Mouse (Mus musculus) lung, embryonic 16.5 days (tissue): ENCODE data around the gene Arhgef25. TPM values are rescaled to one million over a fixed set of nuclear protein-coding genes. Genes with fewer than 3 reads are reported as not detected.

Experiments
- ATAC-seq: fragments of 200-750 bp; cut with Nextera tagmentation; 2 replicates; pipeline ENCODE4 v1.8.0; 2017; ENCODE audit warnings: low read depth, mild to moderate bottlenecking, moderate library complexity
- H3K27ac ChIP-seq: fragments of 300-500 bp; sonication (generic); 2 replicates; pipeline ENCODE4 v1.5.1; 2014; ENCODE audit warnings: mild to moderate bottlenecking, control low read depth, low read length
- H3K27me3 ChIP-seq: fragments of 300-500 bp; sonication (generic); 2 replicates; pipeline ENCODE4 v1.6.1; 2014; ENCODE audit warnings: low read depth, low read length, mixed read lengths; ENCODE audit not compliant: control insufficient read depth, insufficient read depth
- H3K36me3 ChIP-seq: fragments of 300-500 bp; sonication (generic); 2 replicates; pipeline ENCODE4 v1.6.1; 2014; ENCODE audit warnings: low read length; ENCODE audit not compliant: control insufficient read depth, insufficient read depth
- H3K4me1 ChIP-seq: fragments of 300-500 bp; sonication (generic); replicated peaks from 2 replicates; pipeline ENCODE4 v1.6.1; 2014; ENCODE audit warnings: low read length, mixed read lengths; ENCODE audit not compliant: control insufficient read depth, insufficient read depth
- H3K4me2 ChIP-seq: fragments of 300-500 bp; sonication (generic); 2 replicates; pipeline ENCODE4 v1.6.1; 2014; ENCODE audit warnings: low read depth, low read length, control low read depth
- H3K4me3 ChIP-seq: fragments of 300-500 bp; sonication (generic); 2 replicates; pipeline ENCODE4 v1.5.1; 2014; ENCODE audit warnings: mild to moderate bottlenecking, low read length, control low read depth
- H3K9ac ChIP-seq: fragments of 300-500 bp; sonication (generic); 2 replicates; pipeline ENCODE4 v1.6.1; 2014; ENCODE audit warnings: low read length, control low read depth
- H3K9me3 ChIP-seq: fragments of 300-500 bp; sonication (generic); 2 replicates; pipeline ENCODE4 v1.6.1; 2016; ENCODE audit warnings: low read length; ENCODE audit not compliant: control insufficient read depth
- WGBS: fragments of 180-500 bp; shearing (Covaris S2); extraction: QIAGEN DNeasy Blood & Tissue Kit; methylation state at CpG from one replicate; pipeline ENCODE4 v1.1.7; 2014; 5-methylcytosine and 5-hydroxymethylcytosine counted together
- polyA plus RNA-seq: library from polyadenylated mRNA; unstranded; fragments of >200 nt; fragmentation: Nextera tagmentation; extraction: Ambion mirVana; gene quantifications from 2 replicates; pipeline ENCODE4 v1.2.1, GENCODE M21; 2015

Arhgef25 gene
- polyA plus RNA-seq, result 60.3 and 65.0 TPM in 2 replicates

- peaks cover 10% of the 10 kb centered on the region for H3K36me3 ChIP-seq
- peak within 1 kb of the TSS; percentile 94 for H3K4me2 ChIP-seq
- peak within 1 kb of the TSS; percentile 67 for H3K4me3 ChIP-seq
- peaks cover 35% of the 10 kb centered on the region for H3K4me1 ChIP-seq
- peak within 1 kb of the TSS; percentile 93 for H3K27ac ChIP-seq
- ATAC-seq, result peak; percentile 66
- WGBS, result 2% methylated on average over 35 of the region's 35 CpGs
- peaks cover 3% of the 10 kb centered on the region; the same call in 1 of the 2 replicates for H3K27me3 ChIP-seq
- 0 out of 2 replicates have a peak, but pooled peaks cover 3% of the 10 kb centered on the region for H3K9me3 ChIP-seq
- peak within 1 kb of the TSS; percentile 82 for H3K9ac ChIP-seq
Observed at GRCm38 (mm10) chr10:127189651-127190381, at the start of gene Arhgef25. Arhgef25 (minus strand) TSS chr10:127190083.

GRCm38 (mm10) chr10:127238241-127238824 is 48.5 kb upstream of the Arhgef25 start:
- Histone ChIP-seq H3K4me2 (no peak overlapping the region), H3K4me1 (no peaks in the 10 kb centered on the region), H3K9ac (no peak overlapping the region), H3K27ac (no peak overlapping the region), H3K9me3 (no peaks in the 10 kb centered on the region), H3K36me3 (no peaks in the 10 kb centered on the region), H3K4me3 (no peak overlapping the region), H3K27me3 (no peaks in the 10 kb centered on the region)
- ATAC-seq, result no peak
- WGBS, result 65% methylated on average over 18 of the region's 18 CpGs

- Histone ChIP-seq H3K4me2 (no peak overlapping the region), H3K4me1 (no peaks in the 10 kb centered on the region), H3K27me3 (no peaks in the 10 kb centered on the region), H3K27ac (no peak overlapping the region), H3K9me3 (no peaks in the 10 kb centered on the region), H3K36me3 (no peaks in the 10 kb centered on the region), H3K9ac (no peak overlapping the region), H3K4me3 (no peak overlapping the region)
- no peak for ATAC-seq
- 39% methylated on average over 9 of the region's 9 CpGs for WGBS
Observed at GRCm38 (mm10) chr10:127236541-127236940, 46.7 kb upstream of the Arhgef25 start.

- H3K9me3 ChIP-seq, result no peaks in the 10 kb centered on the region
- no peak overlapping the region for H3K27ac ChIP-seq
- no peaks in the 10 kb centered on the region for H3K27me3 ChIP-seq
- ATAC-seq, result no peak
- no peaks in the 10 kb centered on the region for H3K4me1 ChIP-seq
- WGBS, result 74% methylated on average over 9 of the region's 9 CpGs
- no peak overlapping the region for H3K9ac ChIP-seq
- H3K4me2 ChIP-seq, result no peak overlapping the region
- H3K36me3 ChIP-seq, result no peaks in the 10 kb centered on the region
- H3K4me3 ChIP-seq, result no peak overlapping the region
Observed at GRCm38 (mm10) chr10:127233141-127233540, 43.3 kb upstream of the Arhgef25 start.

GRCm38 (mm10) chr10:127231741-127232140 is 41.9 kb upstream of the Arhgef25 start:
- Histone ChIP-seq H3K4me1 (no peaks in the 10 kb centered on the region), H3K27ac (no peak overlapping the region), H3K4me3 (no peak overlapping the region), H3K4me2 (no peak overlapping the region), H3K9ac (no peak overlapping the region), H3K27me3 (no peaks in the 10 kb centered on the region), H3K9me3 (no peaks in the 10 kb centered on the region), H3K36me3 (no peaks in the 10 kb centered on the region)
- 77% methylated on average over 14 of the region's 14 CpGs for WGBS
- no peak for ATAC-seq

- Histone ChIP-seq H3K27ac (no peak overlapping the region), H3K9me3 (no peaks in the 10 kb centered on the region), H3K36me3 (no peaks in the 10 kb centered on the region), H3K9ac (no peak overlapping the region), H3K4me1 (no peaks in the 10 kb centered on the region), H3K27me3 (no peaks in the 10 kb centered on the region), H3K4me3 (no peak overlapping the region), H3K4me2 (no peak overlapping the region)
- ATAC-seq, result no peak
- WGBS, result 74% methylated on average over 12 of the region's 12 CpGs
Observed at GRCm38 (mm10) chr10:127230693-127231092, 40.8 kb upstream of the Arhgef25 start.

- 18% methylated on average over 4 of the region's 4 CpGs for WGBS
- no peaks in the 10 kb centered on the region for H3K4me1 ChIP-seq
- H3K27me3 ChIP-seq, result no peaks in the 10 kb centered on the region
- no peak overlapping the region for H3K4me2 ChIP-seq
- peak; percentile 67; the same call in 1 of the 2 replicates for ATAC-seq
- no peaks in the 10 kb centered on the region for H3K9me3 ChIP-seq
- no peaks in the 10 kb centered on the region for H3K36me3 ChIP-seq
- no peak overlapping the region for H3K4me3 ChIP-seq
- no peak overlapping the region for H3K27ac ChIP-seq
- no peak overlapping the region for H3K9ac ChIP-seq
Observed at GRCm38 (mm10) chr10:127228897-127229296, 39.0 kb upstream of the Arhgef25 start.

- no peak overlapping the region for H3K4me3 ChIP-seq
- H3K27me3 ChIP-seq, result no peaks in the 10 kb centered on the region
- WGBS, result 66% methylated on average over 8 of the region's 8 CpGs
Observed at GRCm38 (mm10) chr10:127227163-127227562, 37.3 kb upstream of the Arhgef25 start.

GRCm38 (mm10) chr10:127226318-127226895 is 36.5 kb upstream of the Arhgef25 start:
- 0 out of 2 replicates have a peak, but pooled peaks have one; percentile 31 for ATAC-seq

More at GRCm38 (mm10) chr10:127227163-127227562, 37.3 kb upstream of the Arhgef25 start:
- no peak overlapping the region for H3K4me2 ChIP-seq
- no peak overlapping the region for H3K9ac ChIP-seq
- no peak overlapping the region for H3K27ac ChIP-seq
- ATAC-seq, result no peak
- no peaks in the 10 kb centered on the region for H3K36me3 ChIP-seq
- H3K4me1 ChIP-seq, result no peaks in the 10 kb centered on the region
- H3K9me3 ChIP-seq, result no peaks in the 10 kb centered on the region

More at GRCm38 (mm10) chr10:127226318-127226895, 36.5 kb upstream of the Arhgef25 start:
- no peak overlapping the region for H3K4me3 ChIP-seq
- WGBS, result 63% methylated on average over 8 of the region's 8 CpGs
- no peaks in the 10 kb centered on the region for H3K4me1 ChIP-seq
- no peaks in the 10 kb centered on the region for H3K9me3 ChIP-seq
- no peak overlapping the region for H3K9ac ChIP-seq
- H3K27ac ChIP-seq, result no peak overlapping the region
- H3K27me3 ChIP-seq, result no peaks in the 10 kb centered on the region
- no peaks in the 10 kb centered on the region for H3K36me3 ChIP-seq
- no peak overlapping the region for H3K4me2 ChIP-seq
